ENCODE assay signal across 8 mouse cellular contexts in the genomic region with DNA sequence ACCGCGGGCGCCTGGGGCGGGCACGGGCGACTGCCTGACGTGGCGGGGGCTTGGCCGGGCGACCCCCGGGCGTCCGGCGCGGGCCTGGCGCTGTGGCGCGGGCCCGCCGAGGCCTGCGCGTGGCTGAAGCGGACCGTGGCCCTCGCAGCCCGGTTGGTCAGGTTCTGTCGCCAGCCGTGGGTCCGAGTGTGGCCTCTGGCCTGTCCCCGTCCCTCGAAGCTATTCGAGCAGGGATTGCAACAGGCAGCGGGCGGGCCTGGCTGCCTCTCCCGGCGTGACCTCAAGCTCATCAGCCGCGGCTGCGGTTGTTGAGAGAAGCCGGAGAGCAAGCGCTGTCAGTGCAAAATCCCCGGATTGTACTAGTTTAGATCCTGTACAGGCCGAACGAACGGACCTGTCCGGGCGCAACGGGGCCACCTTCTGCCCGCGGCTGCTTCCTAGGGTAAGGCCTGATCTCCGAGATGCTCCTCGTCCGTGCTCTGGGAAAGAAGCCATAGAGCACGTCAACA. TPM values are rescaled to one million over a fixed set of nuclear protein-coding genes. Genes with fewer than 3 reads are reported as not detected.
DNase-seq lines count a peak whose midpoint lies in the region; ATAC-seq and TF ChIP-seq lines count a peak whose summit lies in the region.

No protein-coding gene starts in this region.

- H3K27ac ChIP-seq in embryonic facial prominence, embryonic 14.5 days (replicated peaks; ENCODE audit: low read depth, low read length): peak overlapping the region; percentile 85
- H3K27ac ChIP-seq in heart, embryonic 12.5 days (ENCODE audit: poor library complexity, severe bottlenecking): peak overlapping the region; percentile 76
- peak overlapping the region; percentile 48; the same call in 1 of the 2 replicates for H3K27ac ChIP-seq in kidney, embryonic 14.5 days (ENCODE audit: low read depth, low read length)
- H3K27ac ChIP-seq in liver, embryonic 11.5 days (ENCODE audit: low read depth, low read length): peak overlapping the region; percentile 66

- WGBS in embryonic facial prominence, embryonic 14.5 days: under 1% methylated on average over 29 of the region's 54 CpGs
- under 1% methylated on average over 54 of the region's 54 CpGs for WGBS in heart, embryonic 12.5 days
- WGBS in kidney, embryonic 14.5 days: 1% methylated on average over 52 of the region's 54 CpGs
- 2% methylated on average over 43 of the region's 54 CpGs for WGBS in liver, embryonic 11.5 days

- H3K9me3 ChIP-seq in embryonic facial prominence, embryonic 14.5 days (ENCODE audit: control insufficient read depth, low read length): no peaks in the 10 kb centered on the region
- no peaks in the 10 kb centered on the region for H3K9me3 ChIP-seq in heart, embryonic 12.5 days (replicated peaks)
- no peaks in the 10 kb centered on the region for H3K9me3 ChIP-seq in kidney, embryonic 14.5 days (ENCODE audit: control insufficient read depth, low read length)
- H3K9me3 ChIP-seq in liver, embryonic 11.5 days (ENCODE audit: control insufficient read depth, low read length): no peaks in the 10 kb centered on the region

- ATAC-seq in embryonic facial prominence, embryonic 14.5 days (ENCODE audit: low read depth): peak; percentile 48
- peak; percentile 46 for ATAC-seq in heart, embryonic 12.5 days (ENCODE audit: insufficient number of reproducible peaks, low FRiP score)
- peak; percentile 63 for ATAC-seq in kidney, embryonic 14.5 days (ENCODE audit: low FRiP score, low TSS enrichment)
- peak; percentile 41 for ATAC-seq in liver, embryonic 11.5 days (replicated peaks; ENCODE audit: low FRiP score)

- peak; percentile 10 to 18 for DNase-seq in CD8-positive naive resting alpha-beta T cell, adult 2 months (ENCODE audit: low read depth in 2 of 2, low spot score in 2 of 2)
- peak; percentile 68 for DNase-seq in adrenal gland, postnatal 25 days
- peak; percentile 48 for DNase-seq in embryonic facial prominence, embryonic 14.5 days (ENCODE audit: low spot score)
- peak; percentile 70 for DNase-seq in liver, embryonic 11.5 days (ENCODE audit: low spot score)
- peak; percentile 58 for DNase-seq in thymus, postnatal 4 days

- peak overlapping the region; percentile 82 for H3K4me2 ChIP-seq in embryonic facial prominence, embryonic 14.5 days (ENCODE audit: low read depth, low read length)
- H3K4me2 ChIP-seq in heart, embryonic 12.5 days: peak overlapping the region; percentile 98
- peak overlapping the region; percentile 95 for H3K4me2 ChIP-seq in kidney, embryonic 14.5 days (replicated peaks; ENCODE audit: low read depth, low read length)
- H3K4me2 ChIP-seq in liver, embryonic 11.5 days: peak overlapping the region; percentile 97
- H3K4me2 ChIP-seq in myocyte (ENCODE audit: low read depth): peak overlapping the region; percentile 77

- peaks cover 25% of the 10 kb centered on the region for H3K4me1 ChIP-seq in embryonic facial prominence, embryonic 14.5 days (ENCODE audit: control insufficient read depth, insufficient read depth, low read length)
- peaks cover 31% of the 10 kb centered on the region for H3K4me1 ChIP-seq in heart, embryonic 12.5 days (replicated peaks)
- H3K4me1 ChIP-seq in kidney, embryonic 14.5 days (ENCODE audit: control insufficient read depth, insufficient read depth, low read length): peaks cover 9% of the 10 kb centered on the region; the same call in 1 of the 2 replicates
- H3K4me1 ChIP-seq in liver, embryonic 11.5 days (replicated peaks; ENCODE audit: control insufficient read depth, insufficient read depth, low read length): peaks cover 33% of the 10 kb centered on the region

- H3K79me2 ChIP-seq in myocyte (ENCODE audit: control insufficient read depth, insufficient read depth): peaks cover 45% of the 10 kb centered on the region

- H3K4me3 ChIP-seq in embryonic facial prominence, embryonic 14.5 days (ENCODE audit: low read depth, low read length): peak overlapping the region; percentile 86
- H3K4me3 ChIP-seq in heart, embryonic 12.5 days: peak overlapping the region; percentile 81
- peak overlapping the region; percentile 73 for H3K4me3 ChIP-seq in kidney, embryonic 14.5 days (ENCODE audit: low read length)
- H3K4me3 ChIP-seq in liver, embryonic 11.5 days (ENCODE audit: low read depth, low read length): peak overlapping the region; percentile 71
- H3K4me3 ChIP-seq in myocyte: peak overlapping the region; percentile 49

- H3K36me3 ChIP-seq in embryonic facial prominence, embryonic 14.5 days (ENCODE audit: control insufficient read depth, insufficient read depth, low read length): peaks cover 21% of the 10 kb centered on the region; the same call in 1 of the 2 replicates
- peaks cover 6% of the 10 kb centered on the region for H3K36me3 ChIP-seq in heart, embryonic 12.5 days
- peaks cover 10% of the 10 kb centered on the region; the same call in 1 of the 2 replicates for H3K36me3 ChIP-seq in kidney, embryonic 14.5 days (ENCODE audit: control insufficient read depth, insufficient read depth, low read length)
- no peaks in the 10 kb centered on the region for H3K36me3 ChIP-seq in liver, embryonic 11.5 days (ENCODE audit: control insufficient read depth, insufficient read depth, low read length)
- no peaks in the 10 kb centered on the region for H3K36me3 ChIP-seq in myocyte (ENCODE audit: control insufficient read depth, insufficient read depth)

- no peak for TF ChIP-seq POLR2A in myocyte (IDR thresholded peaks at IDR 0.05; ENCODE audit: insufficient read length, low read depth)

- H3ac ChIP-seq in myocyte (ENCODE audit: control insufficient read depth, insufficient read length): peak overlapping the region; percentile 64

- H3K27me3 ChIP-seq in embryonic facial prominence, embryonic 14.5 days (replicated peaks; ENCODE audit: control insufficient read depth, insufficient read depth, low read length): no peaks in the 10 kb centered on the region
- H3K27me3 ChIP-seq in heart, embryonic 12.5 days (replicated peaks): no peaks in the 10 kb centered on the region
- no peaks in the 10 kb centered on the region for H3K27me3 ChIP-seq in kidney, embryonic 14.5 days (ENCODE audit: control insufficient read depth, insufficient read depth, low read length)
- no peaks in the 10 kb centered on the region for H3K27me3 ChIP-seq in liver, embryonic 11.5 days (replicated peaks; ENCODE audit: control insufficient read depth, insufficient read depth, low read length)
- H3K27me3 ChIP-seq in myocyte (ENCODE audit: control insufficient read depth, insufficient read depth, insufficient read length): no peaks in the 10 kb centered on the region

- peak overlapping the region; percentile 95 for H3K9ac ChIP-seq in embryonic facial prominence, embryonic 14.5 days (ENCODE audit: low read depth, low read length)
- H3K9ac ChIP-seq in heart, embryonic 12.5 days: peak overlapping the region; percentile 95
- peak overlapping the region; percentile 95 for H3K9ac ChIP-seq in kidney, embryonic 14.5 days (ENCODE audit: low read depth, low read length)
- H3K9ac ChIP-seq in liver, embryonic 11.5 days (ENCODE audit: low read depth, low read length): peak overlapping the region; percentile 82

TF ChIP-seq in myocyte, 11 proteins besides CTCF, POLR2A, EP300 and RAD21:
- TF ChIP-seq TCF12 (IDR thresholded peaks at IDR 0.05; ENCODE audit: insufficient read depth, poor library complexity, severe bottlenecking) (no peak), SRF (IDR thresholded peaks at IDR 0.05; ENCODE audit: control insufficient read depth, insufficient read length, low read depth) (no peak), USF1 (IDR thresholded peaks at IDR 0.05; ENCODE audit: low read depth) (no peak), CEBPB (IDR thresholded peaks at IDR 0.05; ENCODE audit: insufficient read depth, poor library complexity, severe bottlenecking) (no peak), REST (IDR thresholded peaks at IDR 0.05; ENCODE audit: insufficient read depth, insufficient read length) (no peak), MYOD1 (IDR thresholded peaks at IDR 0.05; ENCODE audit: control insufficient read depth in 1 of 3, insufficient read length in 2 of 3, low read depth in 2 of 3) (no peak), MAX (IDR thresholded peaks at IDR 0.05; ENCODE audit: low read depth) (no peak), E2F4 (IDR thresholded peaks at IDR 0.05; ENCODE audit: insufficient read depth) (no peak), TCF3 (IDR thresholded peaks at IDR 0.05; ENCODE audit: insufficient read length, low read depth) (no peak), MYOG (IDR thresholded peaks at IDR 0.05; ENCODE audit: control insufficient read depth in 1 of 3, insufficient read depth in 1 of 3, insufficient read length in 2 of 3, low read depth in 2 of 3) (no peak), POLR2AphosphoS2 (IDR thresholded peaks at IDR 0.05; ENCODE audit: insufficient read length, low read depth) (no peak)
TF ChIP-seq in myocyte: peak in this region for 0.

RNA-seq across cellular contexts. Expression of a gene that starts 0.4 kb away (rescaled TPM):
- 32.3 and 49.0 TPM in 2 replicates for total RNA-seq in adrenal gland, postnatal 25 days (2021)
- polyA plus RNA-seq in embryonic facial prominence, embryonic 14.5 days (2014; fragmentation: Nextera tagmentation; extraction: Ambion mirVana): 77.1 and 90.9 TPM in 2 replicates
- 42.7 and 44.4 TPM in 2 replicates for polyA plus RNA-seq in heart, embryonic 12.5 days (2016; fragmentation: Nextera tagmentation; extraction: Ambion mirVana)
- polyA plus RNA-seq in kidney, embryonic 14.5 days (2014; fragmentation: Nextera tagmentation; extraction: Ambion mirVana): 42.6 and 70.3 TPM in 2 replicates
- polyA plus RNA-seq in liver, embryonic 11.5 days (2014; fragmentation: Nextera tagmentation; extraction: Ambion mirVana): 47.5 and 49.3 TPM in 2 replicates
- 107 TPM for polyA plus RNA-seq in myocyte (2012; fragmentation: generic; extraction: Trizol)

RNA-seq across cellular contexts. Expression of a gene that starts 27.2 kb away (rescaled TPM):
- total RNA-seq in adrenal gland, postnatal 25 days (2021): 74.8 and 76.0 TPM in 2 replicates
- 35.2 and 36.1 TPM in 2 replicates for polyA plus RNA-seq in embryonic facial prominence, embryonic 14.5 days (2014; fragmentation: Nextera tagmentation; extraction: Ambion mirVana)
- 36.9 and 39.9 TPM in 2 replicates for polyA plus RNA-seq in heart, embryonic 12.5 days (2016; fragmentation: Nextera tagmentation; extraction: Ambion mirVana)
- polyA plus RNA-seq in kidney, embryonic 14.5 days (2014; fragmentation: Nextera tagmentation; extraction: Ambion mirVana): 32.4 and 39.7 TPM in 2 replicates
- polyA plus RNA-seq in liver, embryonic 11.5 days (2014; fragmentation: Nextera tagmentation; extraction: Ambion mirVana): 44.8 and 46.7 TPM in 2 replicates
- polyA plus RNA-seq in myocyte (2012; fragmentation: generic; extraction: Trizol): 42.9 TPM

RNA-seq across cellular contexts. Expression of a gene that starts 37.2 kb away (rescaled TPM):
- total RNA-seq in adrenal gland, postnatal 25 days (2021): 8.6 and 8.7 TPM in 2 replicates
- polyA plus RNA-seq in embryonic facial prominence, embryonic 14.5 days (2014; fragmentation: Nextera tagmentation; extraction: Ambion mirVana): 34.5 and 35.8 TPM in 2 replicates
- polyA plus RNA-seq in heart, embryonic 12.5 days (2016; fragmentation: Nextera tagmentation; extraction: Ambion mirVana): 15.8 and 17.4 TPM in 2 replicates
- 17.2 and 19.6 TPM in 2 replicates for polyA plus RNA-seq in kidney, embryonic 14.5 days (2014; fragmentation: Nextera tagmentation; extraction: Ambion mirVana)
- polyA plus RNA-seq in liver, embryonic 11.5 days (2014; fragmentation: Nextera tagmentation; extraction: Ambion mirVana): 5.8 and 6.9 TPM in 2 replicates
- 25.9 TPM for polyA plus RNA-seq in myocyte (2012; fragmentation: generic; extraction: Trizol)

Comparison
In these comparisons a context has a peak if more than half of its experiments do, and no peak if none do; other contexts are left out.
1. Peak in every context shown above with its lines: DNase-seq, ATAC-seq, H3K4me3 ChIP-seq and H3K27ac ChIP-seq.
2. DNase-seq: peak in every context shown above with its lines; median percentile 70 in liver, embryonic 11.5 days; 68 in adrenal gland, postnatal 25 days; 58 in thymus, postnatal 4 days; 48 in embryonic facial prominence, embryonic 14.5 days; 14 in CD8-positive naive resting alpha-beta T cell, adult 2 months.